Mouse (Mus musculus) left cerebral cortex, postnatal 14 days (tissue): ENCODE results near the gene Rgn. TPM values are rescaled to one million over a fixed set of nuclear protein-coding genes. Genes with fewer than 3 reads are reported as not detected.

ENCODE experiments used
- DNase-seq, 2 experiments: peaks; one replicate each; pipeline ENCODE4 v3.0.0; 2021 to 2022; ENCODE audit warnings: low spot score in 2 of 2, mixed read lengths in 1 of 2
- intact Hi-C: fragments of 180-260 bp; cut with DNase I; formaldehyde crosslinking; loops from one replicate; pipeline ENCODE4 v1.15.1; 2025
- long read RNA-seq, 2 experiments: library from polyadenylated mRNA; stranded (forward); transcript quantifications; one replicate each; pipeline ENCODE4 v2.0.0; 2021
- total RNA-seq, 2 experiments: library from RNA; stranded (reverse); gene quantifications; 2 replicates each; pipeline ENCODE4 v1.2.3; 2021

Gene Rgn
- total RNA-seq: under 1 TPM in 1 of 2 experiments, not detected in 1; 0.21 TPM
- long read RNA-seq, experiment 1: 0 reads
- long read RNA-seq, experiment 2: 0 reads

DNA sequence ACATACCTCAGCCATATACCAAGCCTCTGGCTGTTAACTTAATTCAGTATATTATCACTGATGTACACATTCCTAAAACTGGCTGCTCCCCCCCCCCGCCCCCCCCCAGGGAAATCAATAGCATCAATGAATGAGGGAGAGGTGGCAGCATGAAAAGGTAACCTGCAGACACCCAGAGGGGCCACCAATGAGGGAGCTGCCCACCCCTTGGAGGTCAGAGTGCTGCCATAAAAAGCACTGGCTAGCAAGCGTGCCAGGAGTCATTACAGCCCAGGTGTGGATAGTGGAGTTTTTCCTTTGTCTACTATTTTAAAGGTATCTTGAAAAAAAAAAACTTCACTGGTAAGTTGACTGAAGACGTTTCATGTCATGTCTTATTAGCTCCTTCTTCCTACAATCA is at the start of gene Rgn:
Rgn (plus strand) TSS at position 256 of the 400 bp plus-strand sequence.
- intact Hi-C loops: no loop called here
- no peak for DNase-seq

DNA sequence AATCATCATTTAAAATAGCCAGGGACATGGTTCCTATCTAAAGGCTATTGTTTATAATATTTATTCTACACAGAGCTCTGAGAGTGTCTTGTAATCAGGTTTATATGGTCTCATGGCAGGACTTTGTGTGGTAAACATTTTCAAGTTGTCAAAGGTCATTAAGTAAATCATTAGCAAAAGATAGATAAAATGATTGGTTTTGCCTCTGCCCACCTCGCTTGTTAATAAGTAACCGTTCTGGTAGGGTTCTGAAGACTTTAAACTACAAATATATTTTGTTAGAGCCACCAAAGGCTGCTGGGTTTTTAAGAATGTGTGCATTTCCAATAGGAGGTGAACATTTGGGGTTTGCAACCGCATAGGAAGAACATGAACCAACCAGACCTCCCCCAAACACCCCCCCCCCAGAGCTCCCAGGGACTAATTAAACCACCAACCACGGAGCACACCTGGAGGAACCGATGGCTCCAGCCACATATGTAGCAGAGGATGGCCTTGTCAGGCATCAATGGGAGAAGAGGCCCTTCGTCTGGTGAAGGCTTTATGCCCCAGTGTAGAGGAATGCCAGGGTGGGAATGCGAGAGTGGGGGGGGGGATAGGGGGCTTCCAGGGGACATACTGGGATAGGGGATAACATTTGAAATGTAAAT is 29.2 kb upstream of the Rgn start:
- intact Hi-C loops: no loop called here
- DNase-seq: no peak

DNA sequence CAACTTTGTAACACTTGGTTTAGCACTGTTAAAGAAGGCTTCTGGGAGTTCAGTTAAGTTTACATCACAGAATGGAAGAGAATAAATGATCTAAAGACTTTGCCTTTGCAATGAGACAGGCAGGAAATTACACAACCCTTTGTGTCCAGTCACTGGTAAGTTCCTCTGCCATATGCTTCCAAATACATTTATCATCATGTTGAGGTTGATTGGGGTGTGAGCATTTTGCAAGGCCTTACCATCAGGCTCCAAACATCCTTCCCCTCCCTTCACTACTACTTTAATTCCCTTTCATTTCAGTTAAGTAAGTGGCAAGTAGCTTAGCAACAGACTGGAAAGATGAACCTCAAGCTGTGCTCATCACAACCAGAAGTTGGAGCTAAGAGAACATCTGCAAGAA is 28.0 kb upstream of the Rgn start:
- DNase-seq: no peak
- intact Hi-C loops: no loop called here

DNA sequence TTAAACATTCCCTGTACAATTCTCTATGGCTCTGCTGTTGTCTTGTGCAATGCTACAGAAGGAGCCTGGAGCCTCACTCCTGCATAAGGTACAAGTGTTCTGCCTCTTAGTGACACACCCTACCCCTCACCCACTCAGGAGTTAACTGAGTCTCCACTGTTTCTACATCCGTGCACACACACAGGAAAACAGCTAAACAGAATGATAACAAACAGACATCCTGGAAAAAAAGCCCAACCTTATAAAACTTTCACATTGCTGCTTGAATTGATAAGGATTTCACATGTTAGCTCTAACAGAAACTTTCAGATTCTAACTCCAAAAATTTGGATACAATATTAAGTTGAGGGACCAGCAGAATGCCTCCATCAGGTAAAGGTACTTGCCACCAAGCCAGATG is 17.0 kb upstream of the Rgn start:
- no peak for DNase-seq
- intact Hi-C loops: no loop called here

DNA sequence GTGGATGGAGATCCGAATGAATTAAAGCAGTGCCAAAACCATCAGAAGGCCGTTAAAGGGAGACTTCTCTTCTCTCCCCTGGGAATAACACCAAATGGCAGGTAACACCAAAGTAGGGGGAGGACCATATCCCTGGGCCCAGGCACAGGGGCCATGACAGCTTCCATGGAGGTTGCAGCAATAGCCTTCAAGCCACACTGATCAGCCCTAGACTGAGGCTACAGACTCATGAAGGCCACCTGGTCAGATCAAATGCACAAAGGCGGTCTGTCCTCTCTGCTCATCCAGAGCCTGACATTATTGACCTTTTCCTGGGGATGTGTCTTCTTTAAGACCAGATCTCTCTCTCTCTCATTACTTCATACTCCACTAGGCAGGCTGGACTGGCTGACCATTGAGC is 5.7 kb upstream of the Rgn start:
- no peak for DNase-seq
- intact Hi-C loops: no loop called here

DNA sequence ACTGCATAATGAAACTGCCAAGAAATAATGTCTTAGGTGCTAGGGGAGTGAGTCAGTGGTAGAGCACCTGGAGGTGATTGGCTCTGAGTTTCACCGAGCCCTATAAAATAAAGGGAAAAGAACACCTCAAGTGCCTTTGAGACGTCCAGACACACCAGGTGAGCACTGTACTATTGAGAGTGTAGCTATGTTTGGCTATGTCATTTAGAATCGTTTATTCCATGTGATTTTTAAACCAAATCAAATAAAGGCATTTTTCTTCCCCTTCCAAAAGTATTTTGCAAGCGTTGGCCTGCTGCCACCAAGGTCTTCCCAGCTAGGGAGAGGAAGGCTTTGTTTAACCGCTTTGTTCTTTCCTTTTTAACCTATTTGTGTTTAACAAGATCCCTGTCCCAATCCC is 2.0 kb upstream of the Rgn start:
- intact Hi-C loops: no loop called here
- DNase-seq: no peak

DNA sequence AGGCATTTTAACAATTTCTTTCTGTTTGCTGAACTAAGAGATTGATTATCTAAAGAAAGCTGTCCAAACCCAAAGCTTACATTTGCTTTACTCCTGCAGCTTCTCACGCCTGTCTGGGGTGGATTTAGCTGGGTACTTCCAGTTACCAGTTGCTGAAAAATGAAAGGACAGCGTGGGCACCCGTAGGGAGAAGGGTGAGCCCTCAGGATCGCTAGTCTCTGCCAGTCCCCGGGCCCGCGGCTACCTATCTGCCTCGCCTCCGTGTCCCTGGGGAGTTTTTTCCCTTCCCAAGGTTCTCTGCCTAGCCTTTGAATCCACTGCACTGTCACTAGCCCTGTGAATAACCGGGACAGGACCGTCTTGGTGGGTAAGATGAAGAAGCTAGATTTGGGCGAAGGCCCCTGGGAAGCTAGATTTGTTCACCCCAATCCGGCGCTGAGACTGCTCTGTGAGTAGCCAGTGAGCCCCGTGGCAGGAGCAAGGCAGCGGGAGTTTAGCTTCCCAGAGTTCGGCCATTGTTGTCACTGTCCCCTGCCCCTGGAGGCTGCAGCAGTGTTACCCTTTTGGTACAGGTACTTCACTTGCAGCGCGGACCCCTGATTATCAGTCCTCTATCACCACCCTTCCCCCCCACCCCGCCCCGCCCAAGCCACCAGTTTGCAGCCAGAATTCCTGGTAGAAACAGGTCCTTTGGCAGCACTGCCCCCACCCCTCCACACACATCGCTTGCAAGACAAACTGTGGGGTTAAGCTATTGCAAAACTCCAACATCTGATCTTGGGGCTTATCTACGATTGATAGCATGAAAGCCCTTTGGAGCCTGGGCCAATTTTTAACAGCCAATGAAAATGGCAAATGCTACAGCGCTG is 1.3 kb upstream of the Rgn start:
- peak in 1 of 2 experiments; percentile 19 for DNase-seq
- intact Hi-C loops: no loop called here

DNA sequence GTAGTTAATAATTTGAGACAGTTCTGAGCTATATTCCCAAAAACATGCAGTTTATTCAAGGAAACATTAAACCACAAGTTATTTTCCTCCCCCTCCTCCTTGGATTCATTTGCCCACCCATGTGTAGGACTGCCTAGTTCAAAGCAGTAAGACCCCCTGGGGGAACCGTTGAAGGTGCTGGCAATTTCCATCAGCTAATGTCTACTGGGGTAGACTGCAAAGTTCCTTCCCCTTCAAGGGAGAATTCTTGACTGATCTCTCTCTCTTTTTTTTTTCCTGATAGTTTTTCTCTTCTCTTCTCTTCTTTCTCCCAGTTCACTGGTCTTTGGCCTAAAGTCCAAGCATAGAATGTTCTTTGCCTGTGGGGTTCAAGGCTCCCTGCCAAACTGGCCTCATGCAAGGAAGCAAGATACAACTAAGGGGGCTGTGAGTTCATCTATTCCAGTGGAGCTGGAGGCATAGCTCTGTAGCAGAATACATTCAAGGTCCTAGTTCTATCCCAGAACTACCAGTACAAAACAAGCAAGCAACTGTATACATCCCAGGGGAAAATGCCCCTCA is 627 bp upstream of the Rgn start:
- intact Hi-C loops: no loop called here

DNA sequence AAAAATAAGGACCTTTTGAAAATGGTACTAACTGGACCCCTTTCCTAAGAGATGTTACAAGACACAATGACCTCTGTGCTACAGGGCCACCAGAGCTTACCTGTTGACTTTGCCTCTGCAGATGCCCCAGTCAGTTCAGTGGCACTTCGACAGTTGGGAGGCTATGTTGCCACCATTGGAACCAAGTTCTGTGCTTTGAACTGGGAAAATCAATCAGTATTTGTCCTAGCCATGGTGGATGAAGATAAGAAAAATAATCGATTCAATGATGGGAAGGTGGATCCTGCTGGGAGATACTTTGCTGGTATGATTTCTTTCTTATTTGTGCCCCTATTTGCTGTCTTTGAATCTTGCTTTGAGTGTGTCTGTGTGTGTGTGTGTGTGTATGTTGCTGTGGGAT is 2.6 kb downstream of the Rgn start:
- intact Hi-C loops: no loop called here

More for the DNA sequence above, 627 bp upstream of the Rgn start:
- no peak for DNase-seq

DNA sequence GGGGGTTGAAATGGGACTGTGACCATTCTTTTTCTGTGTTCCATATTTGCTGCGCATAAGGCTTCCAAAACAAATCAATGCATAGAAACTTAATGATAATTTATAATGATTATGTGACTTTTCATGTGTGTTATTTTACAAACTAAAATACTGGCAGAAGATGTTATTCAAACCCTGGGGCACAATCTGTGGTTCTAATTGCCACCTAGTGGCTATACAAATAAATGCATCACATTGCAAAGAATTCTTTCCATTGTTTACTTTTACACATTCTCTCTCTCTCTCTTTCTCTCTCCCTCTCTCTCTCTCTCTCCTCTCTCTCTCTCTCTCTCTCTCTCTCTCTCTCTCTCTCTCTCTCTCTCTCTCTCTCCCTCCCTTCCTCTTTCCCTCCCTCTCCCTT is 12.3 kb downstream of the Rgn start:
- DNase-seq: no peak
- intact Hi-C loops: no loop called here

More for the DNA sequence above, 2.6 kb downstream of the Rgn start:
- DNase-seq: no peak

DNA sequence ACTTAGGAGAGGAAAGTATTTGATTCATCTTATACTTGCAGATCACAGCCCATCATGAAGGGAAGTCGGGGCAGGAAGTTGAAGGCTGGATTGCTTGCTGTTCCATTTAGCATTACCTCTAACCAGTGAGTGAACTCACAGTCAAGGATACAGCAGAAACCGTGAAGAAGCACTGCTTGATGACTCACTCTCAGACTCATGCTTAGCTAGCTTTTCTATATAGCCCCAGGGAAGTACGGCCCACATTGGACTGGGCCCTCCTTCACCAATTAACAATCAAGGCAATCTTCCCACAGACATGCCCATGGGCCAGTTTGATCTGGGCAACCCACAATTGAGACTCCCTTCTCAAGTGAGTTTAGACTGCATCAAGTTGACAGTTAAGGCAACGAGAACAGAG is 14.4 kb downstream of the Rgn start:
- intact Hi-C loops: no loop called here
- no peak for DNase-seq

DNA sequence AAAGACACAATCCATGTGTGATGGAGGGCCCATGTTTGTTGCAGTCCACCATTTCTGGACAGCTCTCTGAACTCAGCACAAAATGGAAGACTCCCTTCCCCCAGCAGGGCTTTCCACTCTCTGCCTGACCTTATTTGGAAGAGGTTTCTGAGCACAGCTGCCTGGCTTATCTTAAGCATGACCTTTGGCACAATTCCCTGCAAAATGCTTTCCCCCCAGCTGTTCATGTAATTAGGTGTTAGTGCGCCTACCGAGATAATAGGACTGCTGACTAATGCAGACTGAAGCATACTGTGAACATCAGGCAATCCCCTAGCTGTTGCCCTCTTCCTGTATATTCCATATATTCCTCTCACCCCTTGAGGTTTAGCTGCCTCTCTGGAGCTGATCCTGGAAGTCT is 21.4 kb downstream of the Rgn start:
- intact Hi-C loops: no loop called here
- DNase-seq: no peak

DNA sequence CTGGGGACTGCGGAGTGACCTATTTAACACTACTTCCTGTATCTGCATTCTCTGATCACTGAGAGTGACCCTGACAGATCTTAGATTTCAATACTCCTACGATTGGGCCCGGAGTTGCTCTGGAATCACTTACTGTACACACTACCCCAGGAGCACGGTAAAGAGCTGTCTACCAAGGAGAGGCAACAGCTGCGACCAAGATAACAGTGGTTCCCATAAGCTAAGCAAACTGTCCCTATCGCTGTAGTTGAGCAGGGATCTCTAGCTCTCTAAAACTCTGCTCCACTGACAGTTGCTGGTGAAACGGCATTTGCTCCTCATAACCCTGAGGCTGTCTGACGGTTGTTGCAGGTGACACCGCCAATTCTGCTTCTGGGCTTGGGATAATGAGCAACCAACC is 23.1 kb downstream of the Rgn start:
- intact Hi-C loops: no loop called here
- DNase-seq: no peak

DNA sequence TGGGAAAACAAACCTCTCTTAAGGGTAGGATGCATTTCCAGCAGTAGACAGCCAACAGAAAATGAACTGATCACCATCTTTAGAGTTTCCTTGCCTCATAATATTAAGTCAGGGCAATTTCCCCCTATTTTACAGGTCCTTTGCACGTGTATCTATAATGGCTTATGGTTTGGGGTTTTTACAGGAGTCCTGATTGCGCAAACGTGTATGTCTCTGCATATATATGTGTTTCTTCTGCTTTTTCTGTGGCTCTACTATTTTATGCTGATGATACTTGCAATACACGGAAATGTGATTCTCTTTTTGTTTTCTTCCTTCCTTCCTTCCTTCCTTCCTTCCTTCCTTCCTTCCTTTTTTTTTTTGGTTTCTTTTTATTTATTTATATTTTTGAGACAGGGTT is 24.3 kb downstream of the Rgn start:
- DNase-seq: no peak
- intact Hi-C loops: no loop called here

DNA sequence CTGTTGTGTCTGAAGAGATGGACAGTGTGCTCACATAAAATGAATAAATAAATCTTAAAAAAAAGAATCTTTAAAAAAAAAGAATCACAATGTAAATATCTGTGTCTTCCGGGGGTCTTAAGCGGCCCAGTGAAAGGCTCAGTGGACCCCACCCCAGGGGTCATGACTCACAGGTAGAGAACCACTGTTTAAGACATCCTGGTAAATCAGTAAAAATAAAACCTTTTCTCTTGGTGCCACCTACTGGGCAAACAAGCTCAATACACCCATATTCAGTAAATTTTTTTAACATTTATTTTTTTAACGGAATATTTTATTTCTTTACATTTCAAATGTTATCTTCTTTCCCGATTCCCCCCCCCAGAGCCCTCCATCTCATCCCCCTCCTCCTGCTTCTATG is 38.4 kb downstream of the Rgn start:
- intact Hi-C loops: no loop called here
- DNase-seq: peak in 1 of 2 experiments; percentile 4

DNA sequence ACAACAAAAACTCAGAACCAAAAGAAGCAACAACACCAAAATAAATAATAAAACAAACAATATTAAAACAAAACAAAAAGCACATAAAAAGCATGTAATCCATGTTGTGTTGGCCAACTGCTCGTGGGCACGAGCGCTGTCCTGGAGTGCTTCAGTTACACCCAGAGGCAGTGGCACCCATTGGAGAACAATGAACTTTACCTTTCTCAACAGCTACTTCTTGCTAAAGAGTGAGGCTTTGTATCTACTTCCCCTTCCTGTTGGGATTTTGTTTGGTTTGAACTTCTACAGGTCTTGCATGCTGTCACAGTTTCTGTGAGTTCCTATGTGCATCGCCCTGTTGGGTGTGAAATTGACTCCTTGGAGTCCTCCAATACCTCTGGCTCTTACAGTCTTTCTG is 58.9 kb downstream of the Rgn start:
- intact Hi-C loops: no loop called here
- no peak for DNase-seq

Other genes with a start within 250 kb of the Rgn start
- gene Rp2, start 185.3 kb upstream of the Rgn start, total RNA-seq: 10 to 100 TPM; 12.0 to 14.2 TPM
- gene Jade3, start 124.1 kb upstream of the Rgn start, total RNA-seq: 1 to 10 TPM; 5.8 to 6.4 TPM
- 10 to 100 TPM; 40.6 to 42.5 TPM for gene Rbm10, start 67.7 kb downstream of the Rgn start, total RNA-seq
- gene Ndufb11, start 67.8 kb downstream of the Rgn start, total RNA-seq: 100 to 1,000 TPM; 160 to 175 TPM
- gene Uba1, start 108.5 kb downstream of the Rgn start, total RNA-seq: 100 to 1,000 TPM; 390 to 391 TPM
- gene Cdk16, start 138.2 kb downstream of the Rgn start, total RNA-seq: 100 to 1,000 TPM; 321 to 335 TPM
- gene Usp11, start 154.1 kb downstream of the Rgn start, total RNA-seq: 10 to 100 TPM; 90.5 to 91.9 TPM
- gene Araf, start 248.0 kb downstream of the Rgn start, total RNA-seq: 100 to 1,000 TPM; 198 to 205 TPM